Mouse (Mus musculus) granulocyte monocyte progenitor cell, adult 5-6 weeks (primary cell): Measurements from ENCODE around the gene Arhgap4. TPM values are rescaled to one million over a fixed set of nuclear protein-coding genes. Genes with fewer than 3 reads are reported as not detected.

Experiments used
- ATAC-seq: replicated peaks from 2 replicates; pipeline ENCODE4 v1.8.0; 2016; ENCODE audit warnings: mild to moderate bottlenecking, moderate TSS enrichment, inconsistent platforms; ENCODE audit not compliant: poor library complexity, severe bottlenecking
- total RNA-seq, 2 experiments: library from RNA; stranded (forward) in 1 of 2; stranded (reverse) in 1 of 2; fragments of 200-712, 200-1000 nt in 1 of 2; fragments of >200 nt in 1 of 2; fragmentation: Nextera tagmentation in 1 of 2; gene quantifications; 2 replicates each; pipeline ENCODE4 v1.2.3; 2014 to 2017

The Arhgap4 gene
- total RNA-seq (2014; fragmentation: Nextera tagmentation) (45.1 and 49.1 TPM in 2 replicates), total RNA-seq (2017) (26.4 and 36.3 TPM in 2 replicates)

DNA sequence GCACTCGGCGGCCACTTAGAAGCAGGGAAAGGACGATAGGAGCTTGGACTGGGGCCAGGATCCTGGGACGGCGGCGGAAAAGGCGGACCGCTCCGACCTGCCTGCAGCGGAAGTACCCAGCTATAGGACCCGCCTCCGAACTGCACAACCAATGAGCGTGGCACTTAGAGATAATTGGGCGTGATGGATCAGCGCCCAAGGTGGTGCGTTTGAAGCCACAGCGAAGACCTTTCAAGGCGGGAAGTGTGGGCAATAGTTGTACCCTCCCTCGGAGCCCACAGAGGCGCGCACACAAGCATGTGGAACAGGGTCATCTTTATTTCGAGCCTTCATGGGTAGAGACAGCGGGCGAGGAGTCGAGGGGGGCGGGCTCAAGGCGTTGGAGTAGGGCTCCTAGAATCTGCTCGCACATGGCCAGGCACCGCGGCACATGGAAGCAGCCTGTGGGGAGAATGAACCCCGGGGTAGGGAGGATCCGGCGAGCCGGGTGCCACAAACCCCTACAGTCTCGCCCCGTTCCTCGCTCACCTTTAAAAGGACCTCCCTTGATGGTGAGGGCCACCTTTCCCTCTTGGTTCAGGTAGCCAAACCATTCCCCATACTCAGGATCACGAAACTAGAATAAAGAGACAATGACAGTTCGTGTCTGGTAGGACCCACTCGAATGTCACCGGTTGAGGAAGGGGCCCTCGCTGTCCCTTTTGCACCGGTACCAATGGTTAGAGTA is at the start of gene Arhgap4, which contains the start of gene Naa10:
Gene Arhgap4 (minus strand): TSS at position 48 of the 727 bp plus-strand sequence.
Gene Naa10 (minus strand): TSS at position 122 of the 727 bp plus-strand sequence.
- peak; percentile 99 for ATAC-seq

DNA sequence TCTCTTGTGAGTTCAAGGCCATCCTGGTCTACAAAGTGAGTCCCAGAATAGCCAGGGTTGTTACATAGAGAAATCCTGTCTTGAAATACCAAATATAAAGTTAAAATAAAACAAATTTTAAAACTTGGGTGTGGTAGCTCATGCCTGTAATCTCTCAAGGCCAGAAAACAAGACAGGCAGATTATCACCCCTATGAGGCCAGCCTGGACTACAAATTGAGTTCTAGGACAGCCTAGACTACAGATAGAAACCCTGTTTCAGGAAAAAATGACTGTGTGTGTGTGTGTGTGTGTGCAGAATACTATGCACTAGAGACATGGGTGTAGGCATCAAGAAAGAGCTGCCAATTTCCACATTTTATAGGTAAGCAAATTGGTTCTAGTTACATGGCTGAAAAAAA is 49.1 kb upstream of the Arhgap4 start:
- no peak for ATAC-seq

DNA sequence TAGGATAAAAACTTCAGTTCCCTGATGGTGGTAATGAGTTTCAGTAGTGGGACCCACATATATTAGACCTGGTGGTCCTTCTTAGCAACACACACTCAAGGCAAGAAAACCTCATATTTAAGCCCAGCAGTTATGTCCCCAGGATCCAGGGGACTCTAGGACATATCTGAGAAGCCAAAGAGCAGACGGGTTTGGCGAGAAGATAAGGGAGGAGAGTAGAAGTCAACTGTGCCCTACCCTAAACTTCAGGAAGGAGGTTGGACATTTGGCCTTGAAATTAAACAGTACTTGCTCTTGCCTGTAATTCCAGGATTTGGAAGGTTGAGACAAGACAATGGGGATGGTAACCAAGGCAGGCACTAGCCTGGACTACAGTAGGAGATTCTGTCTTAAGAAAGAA is 48.1 kb upstream of the Arhgap4 start:
- no peak for ATAC-seq

DNA sequence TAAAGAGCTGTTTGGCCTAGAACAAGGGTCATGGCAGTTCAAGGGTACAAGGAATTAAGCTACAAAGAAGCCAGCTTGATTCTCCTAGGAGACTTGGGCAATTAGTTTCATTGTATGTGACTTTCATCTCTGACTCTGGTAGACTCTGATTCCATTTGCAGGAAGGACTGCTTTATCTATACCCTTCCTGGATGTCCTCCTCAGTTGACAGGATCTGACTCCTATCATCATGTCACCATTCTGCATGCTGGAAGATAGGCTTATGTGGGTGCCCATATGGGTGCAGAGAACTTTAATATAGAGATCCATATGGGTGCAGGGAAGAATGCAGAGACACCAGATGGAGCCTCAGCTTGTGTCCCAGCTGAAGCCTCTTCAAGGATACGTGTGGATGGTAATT is 47.5 kb upstream of the Arhgap4 start:
- ATAC-seq, result no peak

DNA sequence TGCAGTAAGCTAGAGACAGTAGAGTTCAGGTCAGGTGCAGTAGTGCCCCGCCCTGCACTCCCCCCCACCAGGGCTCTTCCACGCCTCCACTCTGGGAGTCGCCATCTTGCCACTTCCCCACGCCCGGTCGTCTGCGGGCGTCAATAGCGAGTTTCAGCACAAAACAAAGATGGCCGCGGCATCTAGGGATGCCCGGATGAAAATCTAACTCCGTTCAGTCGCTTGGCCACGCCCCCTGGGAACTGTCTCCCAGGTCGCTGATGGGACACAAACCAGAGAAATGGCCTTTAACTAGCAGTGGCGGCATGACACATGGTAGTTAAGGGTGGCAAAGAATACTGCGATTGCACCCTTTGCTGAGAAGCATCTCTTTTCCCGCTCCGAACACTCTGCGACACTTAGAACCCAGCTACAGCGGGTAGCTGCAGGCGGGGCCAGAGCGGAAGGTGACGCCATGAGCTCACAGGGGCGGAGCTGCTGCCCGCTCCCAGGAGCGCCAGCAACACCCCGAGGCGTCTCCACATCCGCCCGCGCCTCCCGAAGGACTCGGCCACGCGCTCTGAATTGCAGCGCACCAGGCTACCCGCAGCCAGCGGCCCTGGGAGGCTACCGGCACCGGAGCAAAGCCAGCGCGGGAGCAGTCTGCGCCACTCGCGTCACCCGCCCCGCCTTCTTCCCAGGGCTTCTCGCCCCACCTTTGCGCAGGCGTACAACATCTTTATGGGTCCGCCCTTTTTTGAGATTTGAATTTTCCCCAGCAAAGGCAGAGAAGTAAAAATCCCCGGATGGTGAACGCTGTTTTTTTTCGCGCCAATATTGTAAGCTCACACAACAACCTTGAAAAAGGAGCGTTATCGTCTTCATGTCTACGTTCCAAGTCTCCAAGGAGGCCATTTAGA is 45.8 kb upstream of the Arhgap4 start:
- peak; percentile 61 for ATAC-seq

DNA sequence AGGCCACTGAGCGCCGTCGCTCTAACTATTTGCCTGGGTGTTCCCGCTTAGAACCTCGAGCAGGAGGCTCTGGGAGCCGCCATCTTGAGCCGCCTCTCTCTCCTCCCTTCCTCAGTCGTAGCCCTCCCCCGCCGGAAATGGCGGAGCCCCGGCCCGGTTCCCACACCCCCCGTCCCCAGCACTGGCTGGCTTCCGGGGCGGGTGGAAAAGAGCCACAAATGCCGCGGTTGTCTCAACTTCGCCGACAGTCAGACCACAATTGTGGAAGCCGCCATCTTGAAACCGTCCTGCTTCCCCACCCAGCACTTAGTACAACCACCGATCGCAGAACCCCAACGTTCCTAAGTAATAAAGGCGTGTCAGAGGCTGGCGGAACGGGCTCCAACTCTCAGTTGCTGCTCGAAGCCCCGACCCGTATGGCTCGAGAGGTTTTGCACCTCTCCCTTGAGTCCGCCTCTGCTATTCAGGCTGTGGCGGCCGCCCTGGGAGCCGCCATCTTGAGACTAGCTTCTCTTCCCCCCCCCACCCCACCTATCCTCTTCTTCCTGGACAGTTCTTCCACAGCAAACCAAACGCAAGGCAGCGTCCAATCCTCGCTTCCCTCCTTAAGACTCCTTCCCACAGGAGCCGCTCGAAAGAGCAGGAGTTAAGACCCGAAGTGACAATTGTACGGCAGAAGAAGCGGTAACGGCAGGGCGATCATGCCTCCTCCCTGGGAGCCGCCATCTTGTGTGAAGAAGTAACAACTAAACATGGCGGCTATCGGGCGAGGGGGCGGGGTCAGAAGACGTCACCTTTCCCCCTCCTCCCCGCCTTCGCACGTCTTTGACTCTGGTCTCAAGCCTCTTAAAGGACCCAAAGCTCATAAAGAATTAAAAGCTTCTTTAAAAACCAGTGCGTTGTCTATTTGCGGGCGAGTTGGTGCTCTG is 44.8 kb upstream of the Arhgap4 start, which contains the start of gene Hcfc1:
Gene Hcfc1 (minus strand): TSS at position 110 of the 929 bp plus-strand sequence.
- peak; percentile 36 for ATAC-seq

DNA sequence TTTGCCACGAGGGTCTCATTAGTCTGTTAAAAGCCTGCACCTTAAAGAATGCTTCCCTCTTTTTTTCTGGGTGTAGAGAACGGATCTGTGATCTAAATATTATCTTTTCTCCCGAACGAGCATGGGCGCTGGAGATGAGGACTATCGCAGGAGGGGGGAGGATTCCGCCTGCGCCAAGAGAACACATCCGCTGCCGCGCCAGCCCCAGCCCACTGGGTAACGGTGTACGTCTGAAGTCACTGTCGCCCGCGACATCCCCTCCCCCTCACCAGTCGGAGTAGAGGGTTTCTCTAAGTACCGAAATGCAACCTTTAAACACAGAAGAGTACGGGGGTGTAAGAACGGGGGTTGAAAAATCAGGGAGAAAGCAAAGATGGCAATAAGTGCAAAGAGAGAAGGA is 43.6 kb upstream of the Arhgap4 start:
- ATAC-seq, result no peak

DNA sequence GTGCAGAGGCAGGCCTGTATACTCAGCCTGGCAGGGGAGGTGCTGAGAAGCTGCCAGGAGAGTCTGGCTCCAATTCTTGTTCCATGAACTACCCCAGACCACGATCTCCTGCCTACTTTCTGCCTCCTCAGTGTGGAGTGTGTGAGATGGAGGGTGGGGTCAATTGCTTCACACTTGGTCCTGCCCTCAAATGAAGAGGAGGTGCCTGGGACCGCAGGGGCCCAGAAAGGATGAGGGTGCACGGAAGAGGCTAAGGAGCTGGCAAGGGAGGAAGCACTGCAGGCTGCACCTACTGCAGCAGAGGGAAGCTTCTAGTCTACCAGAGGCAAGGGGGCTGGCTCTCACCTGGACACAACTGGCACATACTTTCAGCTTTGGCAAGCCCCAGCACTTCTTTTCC is 42.7 kb upstream of the Arhgap4 start:
- peak; percentile 46 for ATAC-seq

DNA sequence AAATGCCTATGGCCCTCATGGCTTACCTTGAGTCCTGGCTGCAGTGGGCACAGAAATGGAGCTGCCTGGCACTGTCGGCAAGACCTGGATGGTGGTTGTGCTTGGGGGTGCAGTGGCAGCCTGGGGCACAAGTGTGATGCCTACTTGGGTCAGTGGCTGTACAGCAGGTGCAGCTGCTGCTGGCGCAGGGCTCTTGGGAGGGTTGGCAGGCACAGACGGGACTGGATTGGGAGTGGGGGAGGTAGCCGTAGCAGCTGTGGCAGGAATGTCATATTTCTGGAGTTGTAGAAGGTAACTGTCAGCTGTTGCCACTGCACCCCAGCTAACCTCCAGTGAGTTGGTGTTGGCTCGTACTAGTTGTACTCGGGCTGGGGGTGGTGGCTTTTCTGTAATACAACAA is 33.3 kb upstream of the Arhgap4 start:
- ATAC-seq, result no peak

DNA sequence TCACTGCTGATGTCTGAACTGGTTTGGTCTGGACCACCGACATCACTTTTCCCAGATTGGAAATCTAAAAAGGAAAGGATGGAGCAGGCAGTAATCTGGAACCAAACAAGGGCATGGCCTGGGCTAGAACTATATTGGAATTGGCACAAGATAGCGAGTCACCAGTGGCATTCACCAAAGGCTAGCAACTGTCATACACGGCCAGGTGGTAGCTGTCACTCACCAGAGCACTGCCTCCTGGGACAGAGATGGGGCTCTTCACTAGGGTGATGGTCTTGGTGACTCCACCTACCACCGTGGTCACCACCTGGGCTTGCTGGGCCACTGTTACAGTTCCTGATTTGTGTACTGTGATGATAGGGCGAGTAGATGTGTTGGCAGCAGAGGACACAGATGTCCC is 30.9 kb upstream of the Arhgap4 start:
- ATAC-seq, result no peak

DNA sequence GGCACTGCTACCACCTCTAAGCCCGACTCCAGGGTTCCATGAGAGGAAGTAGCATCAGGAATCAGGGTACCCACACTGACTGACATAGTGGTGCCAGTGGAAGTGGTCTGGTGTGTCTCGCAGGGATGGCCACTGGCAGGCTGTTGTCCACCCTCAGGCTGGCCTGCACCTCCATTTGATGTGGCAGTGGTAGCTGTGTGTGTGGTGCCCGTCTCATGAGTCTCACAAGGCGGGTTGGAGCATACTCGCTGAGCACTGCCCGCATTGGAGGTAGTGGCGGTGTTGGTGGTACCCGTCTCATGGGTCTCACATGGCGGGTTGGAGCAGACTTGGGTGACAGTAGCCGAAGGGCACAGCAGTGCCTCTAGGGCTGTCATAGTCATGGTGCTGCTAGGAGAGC is 27.7 kb upstream of the Arhgap4 start:
- ATAC-seq, result no peak

DNA sequence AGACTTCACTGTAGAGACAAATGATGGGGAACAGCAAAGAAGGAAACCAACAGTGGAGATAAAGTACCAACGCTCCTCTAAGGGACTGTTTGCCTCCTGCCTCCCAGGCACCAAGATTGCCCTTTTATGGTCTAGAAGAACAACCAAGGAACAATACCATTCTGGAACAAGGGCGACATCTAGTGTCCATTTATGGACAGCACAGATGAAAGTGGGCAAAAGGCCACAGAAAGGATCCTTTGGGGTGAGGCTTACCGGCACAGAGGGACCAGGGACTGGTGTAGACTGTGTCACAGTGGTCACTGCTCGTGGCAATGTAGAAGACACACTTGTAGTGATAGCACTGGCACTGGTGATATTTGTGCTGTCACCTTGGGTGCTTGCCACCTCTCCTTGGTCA is 27.0 kb upstream of the Arhgap4 start:
- ATAC-seq, result peak; percentile 86

DNA sequence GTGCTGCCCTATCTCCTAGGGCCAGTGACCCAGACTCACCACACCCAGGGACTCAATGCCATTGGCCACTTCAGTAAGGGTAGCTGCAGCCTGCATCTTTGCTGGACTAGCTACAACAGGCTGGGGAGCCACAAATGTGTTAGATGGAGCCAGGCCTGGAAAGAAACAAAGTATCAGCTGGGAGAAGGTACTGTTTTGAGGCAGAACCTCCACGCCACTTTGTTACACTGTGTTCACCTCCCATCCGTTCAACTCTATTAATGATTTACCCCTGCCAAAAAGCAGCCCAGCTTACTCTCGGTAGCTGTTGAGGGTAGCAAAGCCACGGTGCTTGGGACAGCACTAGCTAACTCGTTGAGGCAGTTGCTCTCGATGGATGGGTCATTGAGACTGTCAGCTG is 25.2 kb upstream of the Arhgap4 start:
- ATAC-seq, result no peak

DNA sequence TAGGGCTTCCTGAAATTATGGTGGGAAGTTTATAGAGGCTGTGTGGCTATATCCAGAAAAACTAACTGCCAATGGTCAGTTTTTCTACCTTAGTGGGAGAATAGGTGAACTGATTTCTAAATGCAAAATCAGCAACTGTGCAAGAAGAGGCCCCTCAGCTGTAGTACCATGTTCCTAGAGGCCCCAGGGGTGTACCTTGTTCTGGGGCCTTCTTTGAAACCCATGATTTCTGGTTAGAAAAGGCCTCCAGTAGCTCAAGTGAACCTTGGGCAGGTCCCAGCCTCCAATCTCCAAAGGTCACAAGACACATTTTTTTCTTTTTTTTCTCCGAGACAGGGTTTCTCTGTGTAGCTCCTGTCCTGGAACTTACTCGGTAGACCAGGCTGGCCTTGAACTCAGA is 20.6 kb upstream of the Arhgap4 start:
- no peak for ATAC-seq

DNA sequence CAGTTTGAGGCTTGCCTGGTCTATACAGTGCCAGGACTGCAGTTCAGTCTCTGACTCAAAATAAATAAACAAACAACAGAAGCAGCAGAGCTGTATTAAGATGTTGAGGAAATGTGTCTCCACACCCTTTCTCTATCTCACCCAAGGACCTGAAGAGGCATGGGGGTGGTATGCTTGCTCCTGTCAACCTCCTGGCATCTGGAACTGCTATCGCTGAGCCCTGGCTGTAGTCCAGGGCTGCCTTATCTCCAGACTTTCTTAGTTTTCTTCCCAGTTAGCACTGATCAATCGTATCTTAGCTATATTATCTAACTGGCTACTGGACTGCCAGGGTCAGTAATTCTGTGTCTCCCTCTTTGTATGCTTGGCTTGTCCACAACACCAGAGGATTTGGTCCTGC is 20.2 kb upstream of the Arhgap4 start:
- no peak for ATAC-seq

DNA sequence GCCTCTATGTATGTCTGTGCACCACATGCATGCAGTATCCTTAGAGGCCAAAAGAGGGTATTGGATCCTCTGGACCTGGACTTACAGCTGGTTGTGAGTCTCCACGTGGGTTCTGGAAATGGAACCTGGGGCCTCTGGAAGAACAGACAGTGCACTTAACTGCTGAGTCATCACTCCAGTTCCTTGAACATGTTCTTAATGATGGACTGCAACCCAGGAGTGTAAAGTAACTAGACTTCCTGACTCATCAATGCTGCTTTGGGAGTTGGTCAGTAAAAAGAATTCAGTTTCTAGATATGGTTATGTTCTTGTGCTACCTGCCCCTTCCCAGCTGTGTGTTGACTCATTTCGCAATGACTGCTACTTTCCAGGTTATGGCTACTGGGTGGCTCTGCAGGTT is 10.2 kb upstream of the Arhgap4 start:
- no peak for ATAC-seq

DNA sequence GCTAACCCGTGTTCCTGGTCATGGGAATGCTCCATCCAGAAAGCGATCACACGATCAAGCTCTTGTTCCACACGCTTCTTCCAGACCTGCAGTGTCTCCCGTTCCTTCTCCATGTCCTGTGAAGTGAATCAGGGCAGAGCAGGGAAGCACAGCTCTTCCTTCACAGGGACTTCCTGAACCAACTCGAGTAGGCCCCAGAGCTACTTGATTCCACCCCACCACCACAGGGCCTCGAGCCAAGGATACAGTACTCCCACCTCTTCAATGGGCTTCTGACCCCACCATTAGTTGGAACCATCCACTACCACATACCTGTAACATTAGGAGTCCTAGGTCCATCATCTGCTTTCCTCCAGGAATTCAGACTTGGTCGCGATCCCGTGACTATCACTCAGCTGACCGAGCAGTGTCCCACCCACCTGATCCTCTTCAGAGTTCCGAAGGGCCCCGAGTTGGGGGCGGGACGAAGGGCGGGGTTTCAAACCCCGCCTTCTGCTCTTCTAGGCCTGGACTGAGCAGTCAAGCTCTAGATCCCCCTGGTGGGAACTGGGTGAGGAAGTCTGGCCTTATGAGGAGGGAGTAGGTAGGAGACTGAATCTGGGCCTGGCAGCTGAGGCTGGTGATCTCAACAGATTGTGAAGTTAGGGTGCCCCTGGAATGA is 8.9 kb upstream of the Arhgap4 start, which contains the start of gene Renbp:
Gene Renbp (minus strand): TSS at position 449 of the 661 bp plus-strand sequence.
- peak; percentile 99 for ATAC-seq

DNA sequence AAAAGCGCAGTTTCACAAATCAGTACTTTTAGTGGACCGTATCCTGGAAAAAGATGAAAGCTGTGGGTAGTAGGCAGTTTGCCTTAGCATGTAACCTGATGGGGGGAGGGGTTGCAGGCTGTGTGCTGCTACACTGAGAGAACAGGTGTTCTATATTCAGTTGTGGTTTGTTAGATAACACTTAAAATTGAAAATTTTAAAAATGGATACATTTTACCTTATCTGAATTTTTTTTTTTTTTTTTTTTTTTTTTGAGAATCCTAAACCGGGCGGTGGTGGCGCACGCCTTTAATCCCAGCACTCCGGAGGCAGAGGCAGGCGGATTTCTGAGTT is 846 bp upstream of the Arhgap4 start:
- ATAC-seq, result no peak

DNA sequence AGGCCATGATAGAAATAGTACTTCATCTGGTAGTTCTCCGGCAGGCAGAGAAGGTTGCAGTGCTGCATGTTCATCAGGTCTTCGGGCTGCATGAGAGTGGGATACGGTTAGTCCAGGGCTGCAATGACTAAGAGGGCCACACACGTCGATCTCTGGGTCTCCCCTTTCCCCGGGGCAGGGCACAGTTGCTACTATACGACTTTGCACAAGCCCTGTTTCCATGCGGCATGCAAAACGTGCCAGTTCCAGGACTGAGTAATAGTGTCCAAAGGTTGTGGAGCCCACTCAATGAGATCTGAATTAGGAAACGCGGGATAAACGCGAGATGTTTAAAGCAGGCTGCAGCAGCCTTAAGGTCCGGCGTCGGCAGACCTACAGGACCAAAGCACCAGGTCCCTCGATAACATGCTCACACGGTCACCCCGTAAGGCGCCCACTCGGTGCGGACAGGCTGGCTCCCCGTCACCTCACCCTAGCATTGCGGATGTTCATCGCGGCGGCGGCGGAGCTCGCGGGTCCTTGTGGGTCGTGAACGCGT is 316 bp downstream of the Arhgap4 start:
- peak; percentile 3; the same call in 1 of the 2 replicates for ATAC-seq
